Mouse (Mus musculus) spleen, postnatal 36 days (tissue): ENCODE data around the gene Stbd1.

Source experiments
- DNase-seq, 2 experiments: peaks; one replicate each; pipeline ENCODE4 v3.0.0; 2022; ENCODE audit warnings: low spot score in 2 of 2, mixed read lengths in 1 of 2

The Stbd1 gene

GRCm38 (mm10) chr5:92635891-92636290, 33.0 kb downstream of the Stbd1 start:
- DNase-seq: no peak

GRCm38 (mm10) chr5:92640861-92641260, 38.0 kb downstream of the Stbd1 start:
- no peak for DNase-seq
